Mouse (Mus musculus): ENCODE measurements around the gene Kif2a. TPM values are rescaled to one million over a fixed set of nuclear protein-coding genes. Genes with fewer than 3 reads are reported as not detected.

The Kif2a gene
- polyA plus RNA-seq, 1 experiment: 30.8 TPM

- WGBS: 94% methylated on average over 4 of the region's 4 CpGs
- no peak overlapping the region for H3K27ac ChIP-seq (ENCODE audit: insufficient read depth, low read length)
- TF ChIP-seq POLR2A (IDR thresholded peaks at IDR 0.05; ENCODE audit: borderline replicate concordance, insufficient read depth, low read length) (no peak), CTCF (IDR thresholded peaks at IDR 0.05; ENCODE audit: borderline replicate concordance, insufficient read depth, low read depth, low read length) (no peak)
- DNase-seq: no peak
- H3K27me3 ChIP-seq (ENCODE audit: control insufficient read depth, insufficient read depth, low read length): no peaks in the 10 kb centered on the region
- H3K4me1 ChIP-seq (ENCODE audit: control insufficient read depth, insufficient read depth, low read length): no peaks in the 10 kb centered on the region
- H3K4me3 ChIP-seq (replicated peaks; ENCODE audit: insufficient read depth, low read depth, low read length): no peak overlapping the region
Observed at GRCm38 (mm10) chr13:106961496-106961895, 60.4 kb downstream of the Kif2a start.

- TF ChIP-seq CTCF (IDR thresholded peaks at IDR 0.05; ENCODE audit: borderline replicate concordance, insufficient read depth, low read depth, low read length) (no peak), POLR2A (IDR thresholded peaks at IDR 0.05; ENCODE audit: borderline replicate concordance, insufficient read depth, low read length) (no peak)
- no peak overlapping the region for H3K27ac ChIP-seq (ENCODE audit: insufficient read depth, low read length)
- 81% methylated on average over 3 of the region's 3 CpGs for WGBS
- no peaks in the 10 kb centered on the region for H3K27me3 ChIP-seq (ENCODE audit: control insufficient read depth, insufficient read depth, low read length)
- H3K4me3 ChIP-seq (replicated peaks; ENCODE audit: insufficient read depth, low read depth, low read length): no peak overlapping the region
- no peak for DNase-seq
- no peaks in the 10 kb centered on the region for H3K4me1 ChIP-seq (ENCODE audit: control insufficient read depth, insufficient read depth, low read length)
Observed at GRCm38 (mm10) chr13:106960557-106960956, 61.4 kb downstream of the Kif2a start.

- TF ChIP-seq POLR2A (IDR thresholded peaks at IDR 0.05; ENCODE audit: borderline replicate concordance, insufficient read depth, low read length): no peak
- TF ChIP-seq CTCF (IDR thresholded peaks at IDR 0.05; ENCODE audit: borderline replicate concordance, insufficient read depth, low read depth, low read length): no peak
- no peaks in the 10 kb centered on the region for H3K27me3 ChIP-seq (ENCODE audit: control insufficient read depth, insufficient read depth, low read length)
- no peak overlapping the region for H3K4me3 ChIP-seq (replicated peaks; ENCODE audit: insufficient read depth, low read depth, low read length)
Observed at GRCm38 (mm10) chr13:106958286-106958685, 63.6 kb downstream of the Kif2a start.

GRCm38 (mm10) chr13:106957554-106957953 lies 64.4 kb downstream of the Kif2a start:
- WGBS: 67% methylated on average over 4 of the region's 4 CpGs
- no peak overlapping the region for H3K27ac ChIP-seq (ENCODE audit: insufficient read depth, low read length)
- no peaks in the 10 kb centered on the region for H3K27me3 ChIP-seq (ENCODE audit: control insufficient read depth, insufficient read depth, low read length)
- H3K4me3 ChIP-seq (replicated peaks; ENCODE audit: insufficient read depth, low read depth, low read length): no peak overlapping the region
- DNase-seq: no peak
- TF ChIP-seq POLR2A (IDR thresholded peaks at IDR 0.05; ENCODE audit: borderline replicate concordance, insufficient read depth, low read length): no peak
- TF ChIP-seq CTCF (IDR thresholded peaks at IDR 0.05; ENCODE audit: borderline replicate concordance, insufficient read depth, low read depth, low read length): no peak
- H3K4me1 ChIP-seq (ENCODE audit: control insufficient read depth, insufficient read depth, low read length): no peaks in the 10 kb centered on the region

More at GRCm38 (mm10) chr13:106958286-106958685, 63.6 kb downstream of the Kif2a start:
- no peaks in the 10 kb centered on the region for H3K4me1 ChIP-seq (ENCODE audit: control insufficient read depth, insufficient read depth, low read length)
- H3K27ac ChIP-seq (ENCODE audit: insufficient read depth, low read length): no peak overlapping the region
- 90% methylated on average over 3 of the region's 3 CpGs for WGBS
- no peak for DNase-seq

GRCm38 (mm10) chr13:106954880-106955279 lies 67.0 kb downstream of the Kif2a start:
- no peaks in the 10 kb centered on the region for H3K27me3 ChIP-seq (ENCODE audit: control insufficient read depth, insufficient read depth, low read length)
- H3K4me1 ChIP-seq (ENCODE audit: control insufficient read depth, insufficient read depth, low read length): no peaks in the 10 kb centered on the region
- 91% methylated on average over 3 of the region's 3 CpGs for WGBS
- DNase-seq: no peak
- no peak overlapping the region for H3K27ac ChIP-seq (ENCODE audit: insufficient read depth, low read length)
- TF ChIP-seq POLR2A (IDR thresholded peaks at IDR 0.05; ENCODE audit: borderline replicate concordance, insufficient read depth, low read length) (no peak), CTCF (IDR thresholded peaks at IDR 0.05; ENCODE audit: borderline replicate concordance, insufficient read depth, low read depth, low read length) (no peak)
- H3K4me3 ChIP-seq (replicated peaks; ENCODE audit: insufficient read depth, low read depth, low read length): no peak overlapping the region

- Histone ChIP-seq H3K27ac (ENCODE audit: insufficient read depth, low read length) (no peak overlapping the region), H3K4me1 (ENCODE audit: control insufficient read depth, insufficient read depth, low read length) (peaks cover 9% of the 10 kb centered on the region; the same call in 1 of the 2 replicates), H3K27me3 (ENCODE audit: control insufficient read depth, insufficient read depth, low read length) (no peaks in the 10 kb centered on the region), H3K4me3 (replicated peaks; ENCODE audit: insufficient read depth, low read depth, low read length) (peak overlapping the region; percentile 69)
- DNase-seq: no peak
- TF ChIP-seq POLR2A (IDR thresholded peaks at IDR 0.05; ENCODE audit: borderline replicate concordance, insufficient read depth, low read length): no peak
- no peak for TF ChIP-seq CTCF (IDR thresholded peaks at IDR 0.05; ENCODE audit: borderline replicate concordance, insufficient read depth, low read depth, low read length)
- 2% methylated on average over 6 of the region's 6 CpGs for WGBS
Observed at GRCm38 (mm10) chr13:106947583-106947982, 74.3 kb downstream of the Kif2a start.

GRCm38 (mm10) chr13:106946594-106947540 lies 75.1 kb downstream of the Kif2a start, which contains the start of gene Dimt1:
Gene Dimt1 (plus strand): TSS chr13:106947127.
- DNase-seq: peak; percentile 94 to 96
- Histone ChIP-seq H3K27ac (ENCODE audit: insufficient read depth, low read length) (peak within 1 kb of the TSS; percentile 39; the same call in 1 of the 2 replicates), H3K4me3 (replicated peaks; ENCODE audit: insufficient read depth, low read depth, low read length) (peak within 1 kb of the TSS; percentile 69), H3K27me3 (ENCODE audit: control insufficient read depth, insufficient read depth, low read length) (no peaks in the 10 kb centered on the region), H3K4me1 (ENCODE audit: control insufficient read depth, insufficient read depth, low read length) (peaks cover 9% of the 10 kb centered on the region; the same call in 1 of the 2 replicates)
- under 1% methylated on average over 68 of the region's 68 CpGs for WGBS
- TF ChIP-seq CTCF (IDR thresholded peaks at IDR 0.05; ENCODE audit: borderline replicate concordance, insufficient read depth, low read depth, low read length): no peak
- peak; percentile 82 for TF ChIP-seq POLR2A (IDR thresholded peaks at IDR 0.05; ENCODE audit: borderline replicate concordance, insufficient read depth, low read length)

Data from cerebellum, adult 2 months (tissue).